Mouse (Mus musculus) limb, embryonic 12.5 days (tissue): Measurements from ENCODE around the gene Nmt1. TPM values are rescaled to one million over a fixed set of nuclear protein-coding genes. Genes with fewer than 3 reads are reported as not detected.

ENCODE experiments used
- ATAC-seq: fragments of 200-750 bp; cut with Nextera tagmentation; 2 replicates; pipeline ENCODE4 v1.8.0; 2017; ENCODE audit warnings: low read depth, moderate TSS enrichment; ENCODE audit not compliant: insufficient number of reproducible peaks, insufficient read depth, low FRiP score, low TSS enrichment
- H3K27ac ChIP-seq: fragments of 300-500 bp; sonication (generic); 2 replicates; pipeline ENCODE4 v1.5.1; 2016; ENCODE audit warnings: mild to moderate bottlenecking, moderate library complexity
- H3K27me3 ChIP-seq: fragments of 300-500 bp; sonication (generic); 2 replicates; pipeline ENCODE4 v1.6.1; 2016; ENCODE audit warnings: mild to moderate bottlenecking, moderate library complexity
- H3K36me3 ChIP-seq: fragments of 300-500 bp; sonication (generic); 2 replicates; pipeline ENCODE4 v1.6.1; 2016; ENCODE audit warnings: mild to moderate bottlenecking, moderate library complexity
- H3K4me1 ChIP-seq: fragments of 300-500 bp; sonication (generic); replicated peaks from 2 replicates; pipeline ENCODE4 v1.6.1; 2016
- H3K4me2 ChIP-seq: fragments of 300-500 bp; sonication (generic); 2 replicates; pipeline ENCODE4 v1.6.1; 2016; ENCODE audit warnings: mild to moderate bottlenecking, moderate library complexity
- H3K4me3 ChIP-seq: fragments of 300-500 bp; sonication (generic); replicated peaks from 2 replicates; pipeline ENCODE4 v1.5.1; 2016; ENCODE audit warnings: mild to moderate bottlenecking
- H3K9ac ChIP-seq: fragments of 300-500 bp; sonication (generic); replicated peaks from 2 replicates; pipeline ENCODE4 v1.6.1; 2016; ENCODE audit warnings: mild to moderate bottlenecking, moderate library complexity
- H3K9me3 ChIP-seq: fragments of 300-500 bp; sonication (generic); 2 replicates; pipeline ENCODE4 v1.6.1; 2016; ENCODE audit warnings: mild to moderate bottlenecking, moderate library complexity
- WGBS: fragments of 180-500 bp; shearing (Covaris S2); methylation state at CpG from one replicate; pipeline ENCODE4 v1.1.7; 2016; 5-methylcytosine and 5-hydroxymethylcytosine counted together
- microRNA-seq: library from miRNA; unstranded; fragments of <30 nt; microRNA quantifications from one replicate; pipeline ENCODE4, GENCODE M21; 2017
- polyA plus RNA-seq: library from polyadenylated mRNA; unstranded; fragments of >200 nt; fragmentation: Nextera tagmentation; extraction: Ambion mirVana; gene quantifications from 2 replicates; pipeline ENCODE4 v1.2.1, GENCODE M21; 2016

Nmt1 gene
- polyA plus RNA-seq, 1 experiment from 2014 or later, result 53.7 TPM

- Histone ChIP-seq H3K4me1 (peaks cover 35% of the 10 kb centered on the region), H3K4me3 (no peak overlapping the region), H3K27ac (no peak overlapping the region), H3K9ac (no peak overlapping the region), H3K4me2 (no peak overlapping the region), H3K9me3 (no peaks in the 10 kb centered on the region), H3K27me3 (peaks cover 19% of the 10 kb centered on the region), H3K36me3 (no peaks in the 10 kb centered on the region)
- no peak for ATAC-seq
- 73% methylated on average over 4 of the region's 4 CpGs for WGBS
Measured at GRCm38 (mm10) chr11:103113771-103114170, 85.8 kb downstream of the Nmt1 start.

GRCm38 (mm10) chr11:103114270-103114943, 86.4 kb downstream of the Nmt1 start:
- ATAC-seq, result no peak
- peaks cover 19% of the 10 kb centered on the region for H3K27me3 ChIP-seq
- no peaks in the 10 kb centered on the region for H3K9me3 ChIP-seq
- H3K27ac ChIP-seq, result peak overlapping the region; percentile 90; the same call in 1 of the 2 replicates
- peak overlapping the region; percentile 77 for H3K9ac ChIP-seq
- H3K4me2 ChIP-seq, result peak overlapping the region; percentile 92
- peaks cover 39% of the 10 kb centered on the region for H3K4me1 ChIP-seq
- no peaks in the 10 kb centered on the region for H3K36me3 ChIP-seq
- peak overlapping the region; percentile 64 for H3K4me3 ChIP-seq
- WGBS, result 90% methylated on average over 11 of the region's 11 CpGs

GRCm38 (mm10) chr11:103115163-103116007, 87.4 kb downstream of the Nmt1 start:
- H3K4me1 ChIP-seq, result peaks cover 39% of the 10 kb centered on the region
- H3K9me3 ChIP-seq, result no peaks in the 10 kb centered on the region
- ATAC-seq, result peak; percentile 44; the same call in 1 of the 2 replicates
- no peaks in the 10 kb centered on the region for H3K36me3 ChIP-seq
- peak overlapping the region; percentile 90 for H3K27ac ChIP-seq
- peak overlapping the region; percentile 64 for H3K4me3 ChIP-seq
- H3K9ac ChIP-seq, result peak overlapping the region; percentile 77
- H3K4me2 ChIP-seq, result peak overlapping the region; percentile 92
- H3K27me3 ChIP-seq, result peaks cover 19% of the 10 kb centered on the region
- WGBS, result under 1% methylated on average over 34 of the region's 34 CpGs

GRCm38 (mm10) chr11:103116008-103116818, 88.2 kb downstream of the Nmt1 start, which contains the start of gene Hexim1:
Hexim1 (plus strand) TSS chr11:103116231.
- peak; percentile 92 for ATAC-seq
- Histone ChIP-seq H3K9ac (peak within 1 kb of the TSS; percentile 77), H3K27me3 (peaks cover 16% of the 10 kb centered on the region), H3K4me2 (peak within 1 kb of the TSS; percentile 92), H3K9me3 (no peaks in the 10 kb centered on the region), H3K4me1 (peaks cover 37% of the 10 kb centered on the region), H3K36me3 (no peaks in the 10 kb centered on the region), H3K4me3 (peak within 1 kb of the TSS; percentile 64), H3K27ac (peak within 1 kb of the TSS; percentile 90)
- WGBS, result under 1% methylated on average over 53 of the region's 53 CpGs

- Histone ChIP-seq H3K36me3 (no peaks in the 10 kb centered on the region), H3K9ac (peak overlapping the region; percentile 72), H3K4me1 (peaks cover 29% of the 10 kb centered on the region), H3K27ac (peak overlapping the region; percentile 80), H3K9me3 (no peaks in the 10 kb centered on the region), H3K27me3 (peaks cover 14% of the 10 kb centered on the region), H3K4me3 (peak overlapping the region; percentile 64), H3K4me2 (peak overlapping the region; percentile 92)
- under 1% methylated on average over 35 of the region's 35 CpGs for WGBS
- ATAC-seq, result no peak; the same call in 1 of the 2 replicates
Measured at GRCm38 (mm10) chr11:103116959-103117590, 89.1 kb downstream of the Nmt1 start.

GRCm38 (mm10) chr11:103117591-103118009, 89.6 kb downstream of the Nmt1 start:
- Histone ChIP-seq H3K4me2 (peak overlapping the region; percentile 92), H3K27ac (peak overlapping the region; percentile 80; the same call in 1 of the 2 replicates), H3K27me3 (peaks cover 13% of the 10 kb centered on the region), H3K9me3 (no peaks in the 10 kb centered on the region), H3K9ac (peak overlapping the region; percentile 72), H3K36me3 (no peaks in the 10 kb centered on the region), H3K4me3 (peak overlapping the region; percentile 64), H3K4me1 (peaks cover 24% of the 10 kb centered on the region)
- WGBS, result under 1% methylated on average over 38 of the region's 38 CpGs
- no peak for ATAC-seq

Small RNA genes within 50 kb of the gene (microRNA-seq; reads per million reads assigned to microRNA genes)
- not detected for gene Mir6931

Other genes starting within 250 kb of the Nmt1 start
- 117 and 118 TPM in 2 replicates for gene Gjc1, start 208.5 kb upstream of the Nmt1 start, polyA plus RNA-seq
- gene Higd1b, start 192.3 kb upstream of the Nmt1 start, polyA plus RNA-seq, result not detected in 2 replicates
- gene Eftud2, start 147.2 kb upstream of the Nmt1 start, polyA plus RNA-seq, result 260 and 269 TPM in 2 replicates
- 0.99 and 1.1 TPM in 2 replicates for gene Ccdc103, start 147.0 kb upstream of the Nmt1 start, polyA plus RNA-seq
- gene Fam187a, start 143.0 kb upstream of the Nmt1 start, polyA plus RNA-seq, result not detected in 2 replicates
- gene Gfap, start 127.3 kb upstream of the Nmt1 start, polyA plus RNA-seq, result 0.25 and 0.41 TPM in 2 replicates
- 10.3 and 13.1 TPM in 2 replicates for gene Kif18b, start 103.1 kb upstream of the Nmt1 start, polyA plus RNA-seq
- gene C1ql1, start 81.5 kb upstream of the Nmt1 start, polyA plus RNA-seq, result 1.3 and 1.6 TPM in 2 replicates
- 167 and 192 TPM in 2 replicates for gene Dcakd, start 143 bp downstream of the Nmt1 start, polyA plus RNA-seq
- 2.9 and 3.6 TPM in 2 replicates for gene Plcd3, start 73.5 kb downstream of the Nmt1 start, polyA plus RNA-seq
- 8.1 and 11.9 TPM in 2 replicates for gene Acbd4, start 73.5 kb downstream of the Nmt1 start, polyA plus RNA-seq
- 3.9 and 4.0 TPM in 2 replicates for gene Hexim1, start 88.0 kb downstream of the Nmt1 start, polyA plus RNA-seq
- 12.8 and 13.2 TPM in 2 replicates for gene Hexim2, start 104.2 kb downstream of the Nmt1 start, polyA plus RNA-seq
- 0.78 and 1.4 TPM in 2 replicates for gene Fmnl1, start 142.9 kb downstream of the Nmt1 start, polyA plus RNA-seq
- gene 1700023F06Rik, start 180.4 kb downstream of the Nmt1 start, polyA plus RNA-seq, result 0.50 and 0.74 TPM in 2 replicates
- gene Spata32, start 190.2 kb downstream of the Nmt1 start, polyA plus RNA-seq, result not detected in 2 replicates
- gene Map3k14, start 239.3 kb downstream of the Nmt1 start, polyA plus RNA-seq, result 4.2 and 4.7 TPM in 2 replicates